Mouse (Mus musculus) C2C12 (cell line): ENCODE data around the gene Atp2b2.

Experiments
- CEBPB ChIP-seq: IDR thresholded peaks from one replicate; pipeline ENCODE4 v1.6.1; 2011; ENCODE audit warnings: low read depth, mild to moderate bottlenecking, control low read depth, moderate library complexity
- MAX ChIP-seq: IDR thresholded peaks from one replicate; pipeline ENCODE4 v1.6.1; 2011; ENCODE audit warnings: mild to moderate bottlenecking, control low read depth
- MYOD1 ChIP-seq: IDR thresholded peaks from one replicate; pipeline ENCODE4 v1.6.1; 2011; ENCODE audit warnings: low read depth; ENCODE audit not compliant: control insufficient read depth, insufficient read length
- USF1 ChIP-seq: IDR thresholded peaks from one replicate; pipeline ENCODE4 v1.6.1; 2011; ENCODE audit warnings: low read depth, mild to moderate bottlenecking, control low read depth, moderate library complexity

GRCm38 (mm10) chr6:113891225-113891967 is 151.0 kb downstream of the Atp2b2 start:
- TF ChIP-seq CEBPB (no peak), MAX (no peak), USF1 (no peak), MYOD1 (no peak)
